Mouse (Mus musculus) central nervous system, embryonic 11.5 days (tissue): ENCODE data around the gene Vmn1r87. TPM values are rescaled to one million over a fixed set of nuclear protein-coding genes. Genes with fewer than 3 reads are reported as not detected.

Source experiments
- polyA plus RNA-seq: library from polyadenylated mRNA; depleted of rRNA; stranded (reverse); fragments of >200 nt; gene quantifications from 2 replicates; pipeline ENCODE4 v1.2.3, GENCODE M21; 2012; rRNA removed

The Vmn1r87 gene
- not detected in 2 replicates for polyA plus RNA-seq

GRCm38 (mm10) chr7:13140057-13140456 lies at the start of gene Vmn1r87:
Gene Vmn1r87 (minus strand): TSS chr7:13140157.

GRCm38 (mm10) chr7:13159268-13159667 lies 19.3 kb upstream of the Vmn1r87 start, which contains the start of gene Vmn1r88:
Gene Vmn1r88 (plus strand): TSS chr7:13159568.

DNA sequence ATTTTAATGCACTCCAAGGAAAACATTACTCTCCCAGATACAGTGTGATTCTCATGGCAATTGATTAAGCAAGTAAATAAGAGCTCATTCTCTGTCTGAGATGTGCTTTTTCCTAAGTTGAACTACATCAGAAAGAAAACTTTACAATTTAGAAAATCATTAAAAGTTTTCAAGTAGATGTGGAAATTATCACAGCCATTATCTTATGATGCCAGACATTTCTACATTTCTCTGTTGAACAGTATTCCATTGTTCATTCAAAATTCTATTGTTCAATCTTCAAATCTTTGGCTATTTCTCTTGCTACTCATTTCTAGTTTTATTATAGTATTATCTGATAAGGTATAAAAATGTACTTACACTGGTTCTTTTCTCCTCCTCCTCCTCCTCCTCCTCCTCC lies 20.1 kb downstream of the Vmn1r87 start, which contains the start of gene Vmn1r86:
Vmn1r86 (minus strand) TSS at position 101 of the 400 bp plus-strand sequence.

DNA sequence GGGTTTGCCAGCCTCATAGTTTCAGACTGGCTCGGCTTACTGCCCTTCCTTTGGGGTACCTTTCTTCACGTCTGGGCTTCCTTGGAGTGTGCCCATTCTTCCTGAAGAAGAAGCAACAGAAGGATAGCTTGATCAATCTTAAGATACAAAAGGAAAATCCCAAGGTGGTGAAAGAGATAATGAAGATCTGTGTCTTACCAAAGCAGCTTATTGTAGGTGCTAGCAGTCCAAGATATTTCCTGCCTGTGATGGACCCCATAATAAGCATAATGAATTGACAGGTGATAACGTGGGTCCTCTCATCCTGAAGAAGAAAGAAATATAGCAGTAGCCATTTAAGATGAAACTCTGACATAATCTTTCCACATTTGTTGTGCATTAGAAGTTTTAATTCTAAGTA lies 44.9 kb downstream of the Vmn1r87 start, which contains the start of gene Vmn1r85:
Vmn1r85 (minus strand) TSS at position 101 of the 400 bp plus-strand sequence.

Other genes starting within 250 kb of the Vmn1r87 start
- 9.0 and 15.9 TPM in 2 replicates for gene Zscan22, start 242.3 kb downstream of the Vmn1r87 start, polyA plus RNA-seq
- gene Rps5, start 217.9 kb downstream of the Vmn1r87 start, polyA plus RNA-seq = 1,933 and 2,968 TPM in 2 replicates
- 2.1 and 2.5 TPM in 2 replicates for gene Rnf225, start 212.7 kb downstream of the Vmn1r87 start, polyA plus RNA-seq
- 7.0 and 8.2 TPM in 2 replicates for gene Zfp324, start 174.3 kb downstream of the Vmn1r87 start, polyA plus RNA-seq
- 11.3 and 12.6 TPM in 2 replicates for gene Zfp446, start 162.3 kb downstream of the Vmn1r87 start, polyA plus RNA-seq
- 0.17 and 0.23 TPM in 2 replicates for gene Slc27a5, start 142.0 kb downstream of the Vmn1r87 start, polyA plus RNA-seq
- gene Trim28, start 141.0 kb downstream of the Vmn1r87 start, polyA plus RNA-seq = 677 and 777 TPM in 2 replicates
- gene Zbtb45, start 130.1 kb downstream of the Vmn1r87 start, polyA plus RNA-seq = 25.8 and 30.1 TPM in 2 replicates
- 137 and 237 TPM in 2 replicates for gene Chmp2a, start 105.3 kb downstream of the Vmn1r87 start, polyA plus RNA-seq
- 152 and 259 TPM in 2 replicates for gene Ube2m, start 101.9 kb downstream of the Vmn1r87 start, polyA plus RNA-seq
- 4.1 and 5.6 TPM in 2 replicates for gene Mzf1, start 85.4 kb downstream of the Vmn1r87 start, polyA plus RNA-seq
- not detected in 2 replicates for gene Vmn1r85, start 45.0 kb downstream of the Vmn1r87 start, polyA plus RNA-seq
- not detected in 2 replicates for gene Vmn1r86, start 20.2 kb downstream of the Vmn1r87 start, polyA plus RNA-seq
- 0.01 TPM in 1 of 2 replicates, not detected in the other for gene Vmn1r88, start 19.4 kb upstream of the Vmn1r87 start, polyA plus RNA-seq
- gene Vmn1r89, start 72.9 kb upstream of the Vmn1r87 start, polyA plus RNA-seq = not detected in 2 replicates
- gene Lig1, start 137.1 kb upstream of the Vmn1r87 start, polyA plus RNA-seq = 92.0 and 163 TPM in 2 replicates
- gene Zswim9, start 138.6 kb upstream of the Vmn1r87 start, polyA plus RNA-seq = 12.4 and 14.4 TPM in 2 replicates
- 3.8 and 3.9 TPM in 2 replicates for gene Pla2g4c, start 184.5 kb upstream of the Vmn1r87 start, polyA plus RNA-seq